Mouse (Mus musculus) hindbrain, postnatal 0 days (tissue): ENCODE measurements around the gene Arid4a. TPM values are rescaled to one million over a fixed set of nuclear protein-coding genes. Genes with fewer than 3 reads are reported as not detected.
"Not testable (repeated sequence)": the region's sequence is repeated elsewhere in the genome, so short reads cannot be mapped to it uniquely, and the experiment has no call there.

Experiments used
- ATAC-seq: fragments of 200-750 bp; cut with Nextera tagmentation; 2 replicates; pipeline ENCODE4 v1.8.0; 2017; ENCODE audit warnings: mild to moderate bottlenecking, moderate TSS enrichment, moderate library complexity
- DNase-seq: peaks from one replicate; pipeline ENCODE4 v3.0.0-alpha.2; 2015; ENCODE audit warnings: low spot score
- H3K27ac ChIP-seq: fragments of 300-500 bp; sonication (generic); 2 replicates; pipeline ENCODE4 v1.5.1; 2014; ENCODE audit warnings: mild to moderate bottlenecking
- H3K27me3 ChIP-seq: fragments of 300-500 bp; sonication (generic); 2 replicates; pipeline ENCODE4 v1.6.1; 2014; ENCODE audit warnings: low read length, mixed read lengths; ENCODE audit not compliant: insufficient read depth
- H3K36me3 ChIP-seq: fragments of 300-500 bp; sonication (generic); 2 replicates; pipeline ENCODE4 v1.6.1; 2014; ENCODE audit warnings: low read length, mixed read lengths; ENCODE audit not compliant: insufficient read depth
- H3K4me1 ChIP-seq: fragments of 300-500 bp; sonication (generic); 2 replicates; pipeline ENCODE4 v1.6.1; 2014; ENCODE audit warnings: antibody characterized with exemption, low read length, mixed read lengths; ENCODE audit not compliant: insufficient read depth
- H3K4me2 ChIP-seq: fragments of 300-500 bp; sonication (generic); 2 replicates; pipeline ENCODE4 v1.6.1; 2014; ENCODE audit warnings: low read depth, mild to moderate bottlenecking, low read length, moderate library complexity, mixed read lengths
- H3K4me3 ChIP-seq: fragments of 300-500 bp; sonication (generic); 2 replicates; pipeline ENCODE4 v1.5.1; 2014; ENCODE audit warnings: low read length
- H3K9ac ChIP-seq: fragments of 300-500 bp; sonication (generic); replicated peaks from 2 replicates; pipeline ENCODE4 v1.6.1; 2014; ENCODE audit warnings: mild to moderate bottlenecking, low read length, moderate library complexity, mixed read lengths
- H3K9me3 ChIP-seq: fragments of 300-500 bp; sonication (generic); 2 replicates; pipeline ENCODE4 v1.6.1; 2016; ENCODE audit warnings: low read length, mixed read lengths
- CTCF ChIP-seq: IDR thresholded peaks from 2 replicates; pipeline ENCODE4 v1.5.1; 2016; ENCODE audit warnings: antibody characterized with exemption, control low read depth, low read depth
- WGBS: fragments of 180-500 bp; shearing (Covaris S2); extraction: QIAGEN DNeasy Blood & Tissue Kit; methylation state at CpG from one replicate; pipeline ENCODE4 v1.1.7; 2014; 5-methylcytosine and 5-hydroxymethylcytosine counted together
- polyA plus RNA-seq: library from polyadenylated mRNA; unstranded; fragments of >200 nt; fragmentation: Nextera tagmentation; extraction: Ambion mirVana; gene quantifications from 2 replicates; pipeline ENCODE4 v1.2.1, GENCODE M21; 2015
- total RNA-seq: library from RNA; depleted of rRNA; stranded (reverse); fragments of >200 nt; gene quantifications from 2 replicates; pipeline ENCODE4 v1.2.3, GENCODE M21; 2014

Arid4a gene
- total and polyA plus RNA-seq, 2 experiments from 2014 or later: 7.1 to 32.7 TPM

DNA sequence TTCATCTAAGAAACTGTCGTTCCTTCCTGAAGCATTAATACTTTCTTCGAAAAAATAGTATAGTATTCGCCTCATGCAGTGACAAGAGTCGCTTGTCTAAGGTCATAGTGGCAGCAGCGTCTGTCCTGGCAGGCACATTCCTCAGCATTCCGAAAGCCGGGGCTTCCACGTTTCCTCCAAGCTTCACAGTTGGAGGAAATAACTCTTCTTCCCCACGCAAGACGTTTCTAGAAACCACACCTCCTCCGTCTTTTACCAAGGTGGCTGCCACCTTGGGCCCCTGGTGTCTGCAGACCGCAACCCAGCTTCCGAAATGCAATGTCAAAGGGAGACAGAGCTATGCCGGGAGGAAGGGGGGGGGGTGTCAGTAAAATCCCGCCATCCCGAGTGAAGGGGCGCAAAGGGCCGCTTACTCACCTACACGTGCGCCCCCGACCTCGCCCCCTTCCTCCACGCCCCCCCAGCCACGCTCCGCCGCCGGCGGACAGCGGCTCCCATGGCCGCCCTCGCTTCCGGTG, 886 bp upstream of the Arid4a start:
- no peak for TF ChIP-seq CTCF
- peaks cover 7% of the 10 kb centered on the region; the same call in 1 of the 2 replicates for H3K36me3 ChIP-seq
- DNase-seq (peak; percentile 53), ATAC-seq (peak; percentile 76)
- under 1% methylated on average over 32 of the region's 32 CpGs for WGBS
- H3K9ac ChIP-seq: peak overlapping the region; percentile 83
- H3K27me3 ChIP-seq: no peaks in the 10 kb centered on the region
- H3K27ac ChIP-seq: peak overlapping the region; percentile 93
- H3K4me3 ChIP-seq: peak overlapping the region; percentile 84
- H3K4me2 ChIP-seq: peak overlapping the region; percentile 81
- H3K9me3 ChIP-seq: no peaks in the 10 kb centered on the region
- no peaks in the 10 kb centered on the region for H3K4me1 ChIP-seq

DNA sequence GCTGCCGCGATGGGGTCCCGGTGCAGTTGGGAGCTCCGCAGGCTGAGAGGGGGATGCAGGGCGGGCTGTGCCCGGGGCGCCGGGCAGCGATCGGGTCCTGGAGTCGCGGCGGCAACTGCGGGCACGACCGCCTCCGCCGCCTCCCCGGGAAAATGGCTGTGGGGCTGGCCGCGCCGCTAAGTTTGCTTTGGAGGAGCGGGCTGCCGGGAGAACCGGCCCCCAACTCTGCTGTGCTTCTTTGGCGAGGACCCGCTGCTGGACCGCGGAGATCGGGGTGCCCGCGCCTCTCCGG, 367 bp downstream of the Arid4a start:
- peak overlapping the region; percentile 83 for H3K9ac ChIP-seq
- peaks cover 9% of the 10 kb centered on the region; the same call in 1 of the 2 replicates for H3K36me3 ChIP-seq
- no peaks in the 10 kb centered on the region for H3K9me3 ChIP-seq
- peak overlapping the region; percentile 89 for H3K4me3 ChIP-seq
- under 1% methylated on average over 30 of the region's 33 CpGs for WGBS
- ATAC-seq: no peak
- H3K4me1 ChIP-seq: no peaks in the 10 kb centered on the region
- H3K27ac ChIP-seq: peak overlapping the region; percentile 90
- H3K27me3 ChIP-seq: no peaks in the 10 kb centered on the region
- no peak for TF ChIP-seq CTCF
- no peak for DNase-seq
- peak overlapping the region; percentile 65 for H3K4me2 ChIP-seq

DNA sequence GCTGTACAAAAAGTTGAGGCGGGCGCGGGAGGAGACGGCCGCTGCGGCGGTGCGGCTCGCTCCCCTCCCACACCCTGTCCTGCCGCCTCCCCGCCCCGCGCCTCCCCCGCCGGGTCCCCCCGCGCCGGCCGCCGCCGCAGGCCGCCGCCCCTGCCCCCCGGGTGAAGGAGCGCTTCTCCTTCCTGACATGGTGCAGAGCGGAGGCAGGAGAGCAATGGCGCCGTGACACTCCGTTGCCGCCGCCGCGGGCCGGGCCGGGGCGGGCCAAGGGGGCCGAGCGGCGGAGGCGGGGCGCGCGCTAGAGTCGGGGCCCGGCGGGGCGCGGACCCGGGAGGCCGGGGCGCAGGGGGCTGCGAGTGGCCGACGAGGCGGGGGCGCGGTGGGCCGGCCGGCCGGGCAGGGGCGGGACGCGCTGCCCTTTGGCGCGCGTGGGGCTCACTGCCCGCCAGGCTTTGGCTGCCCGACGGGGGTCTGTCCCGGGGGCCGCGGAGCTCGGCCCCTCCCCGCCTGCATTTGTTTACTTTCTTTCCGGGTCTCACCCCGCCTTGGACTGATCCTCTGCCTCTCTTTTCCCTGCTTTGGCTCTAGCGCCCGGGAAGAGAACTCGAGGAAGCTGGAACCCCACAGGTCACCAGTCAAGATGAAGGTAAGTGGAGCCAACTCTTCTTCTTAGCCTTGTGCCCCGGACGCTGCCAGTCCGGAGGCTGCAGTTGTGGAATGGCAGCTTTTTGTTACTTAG, 882 bp downstream of the Arid4a start:
- Histone ChIP-seq H3K9me3 (no peaks in the 10 kb centered on the region), H3K27ac (peak overlapping the region; percentile 90), H3K4me3 (peak overlapping the region; percentile 89), H3K4me2 (peak overlapping the region; percentile 65), H3K27me3 (no peaks in the 10 kb centered on the region), H3K9ac (peak overlapping the region; percentile 83), H3K36me3 (peaks cover 10% of the 10 kb centered on the region; the same call in 1 of the 2 replicates), H3K4me1 (no peaks in the 10 kb centered on the region)
- no peak for ATAC-seq
- DNase-seq: peak; percentile 47
- 3% methylated on average over 37 of the region's 82 CpGs for WGBS
- TF ChIP-seq CTCF: no peak

DNA sequence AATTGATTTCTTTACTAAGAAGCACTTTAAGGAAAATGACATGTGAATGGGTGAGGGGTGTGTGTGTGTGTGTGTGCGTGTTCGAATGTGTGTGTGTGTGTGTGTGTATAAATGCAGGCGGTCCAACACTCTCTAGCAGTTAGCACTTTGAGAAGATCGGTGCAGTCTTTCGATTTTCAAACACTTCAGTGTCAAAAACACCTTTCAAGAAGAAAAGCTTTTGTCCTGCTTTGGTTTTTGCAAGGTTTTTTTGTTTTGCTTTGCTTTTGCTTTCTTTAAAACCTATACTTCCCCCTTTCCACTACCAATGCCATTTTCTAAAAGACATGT, 1.4 kb downstream of the Arid4a start:
- no peaks in the 10 kb centered on the region for H3K27me3 ChIP-seq
- H3K4me1 ChIP-seq: no peaks in the 10 kb centered on the region
- peak overlapping the region; percentile 90; the same call in 1 of the 2 replicates for H3K27ac ChIP-seq
- no peak for ATAC-seq
- no peaks in the 10 kb centered on the region for H3K9me3 ChIP-seq
- no peak for TF ChIP-seq CTCF
- peak overlapping the region; percentile 83 for H3K9ac ChIP-seq
- H3K4me2 ChIP-seq: peak overlapping the region; percentile 65
- WGBS: 7% methylated on average over 5 of the region's 5 CpGs
- H3K36me3 ChIP-seq: peaks cover 10% of the 10 kb centered on the region; the same call in 1 of the 2 replicates
- no peak for DNase-seq
- peak overlapping the region; percentile 89 for H3K4me3 ChIP-seq

GRCm38 (mm10) chr12:71017827-71018226, 2.0 kb downstream of the Arid4a start:
- Histone ChIP-seq H3K9me3 (no peaks in the 10 kb centered on the region), H3K4me2 (peak overlapping the region; percentile 65), H3K4me3 (no peak overlapping the region), H3K27ac (no peak overlapping the region), H3K4me1 (no peaks in the 10 kb centered on the region), H3K9ac (no peak overlapping the region), H3K27me3 (no peaks in the 10 kb centered on the region), H3K36me3 (peaks cover 7% of the 10 kb centered on the region; the same call in 1 of the 2 replicates)
- 81% methylated on average over 10 of the region's 10 CpGs for WGBS
- ATAC-seq (no peak), DNase-seq (no peak)
- TF ChIP-seq CTCF: no peak

GRCm38 (mm10) chr12:71019211-71019610, 3.4 kb downstream of the Arid4a start:
- WGBS: 79% methylated on average over 8 of the region's 8 CpGs
- DNase-seq: no peak
- H3K27ac ChIP-seq: no peak overlapping the region

GRCm38 (mm10) chr12:71024411-71024810, 8.6 kb downstream of the Arid4a start:
- peaks cover 40% of the 10 kb centered on the region for H3K36me3 ChIP-seq
- H3K4me3 ChIP-seq: no peak overlapping the region
- H3K4me2 ChIP-seq: no peak overlapping the region
- no peak for DNase-seq
- H3K27ac ChIP-seq: no peak overlapping the region
- H3K9me3 ChIP-seq: no peaks in the 10 kb centered on the region
- H3K4me1 ChIP-seq: no peaks in the 10 kb centered on the region
- 95% methylated on average over 10 of the region's 10 CpGs for WGBS
- H3K9ac ChIP-seq: no peak overlapping the region
- no peaks in the 10 kb centered on the region for H3K27me3 ChIP-seq
- no peak for ATAC-seq
- TF ChIP-seq CTCF: no peak

More at GRCm38 (mm10) chr12:71019211-71019610, 3.4 kb downstream of the Arid4a start:
- Histone ChIP-seq H3K4me2 (no peak overlapping the region), H3K4me1 (no peaks in the 10 kb centered on the region), H3K36me3 (peaks cover 19% of the 10 kb centered on the region; the same call in 1 of the 2 replicates), H3K9me3 (no peaks in the 10 kb centered on the region), H3K4me3 (no peak overlapping the region), H3K27me3 (no peaks in the 10 kb centered on the region), H3K9ac (no peak overlapping the region)
- TF ChIP-seq CTCF: no peak
- no peak for ATAC-seq

DNA sequence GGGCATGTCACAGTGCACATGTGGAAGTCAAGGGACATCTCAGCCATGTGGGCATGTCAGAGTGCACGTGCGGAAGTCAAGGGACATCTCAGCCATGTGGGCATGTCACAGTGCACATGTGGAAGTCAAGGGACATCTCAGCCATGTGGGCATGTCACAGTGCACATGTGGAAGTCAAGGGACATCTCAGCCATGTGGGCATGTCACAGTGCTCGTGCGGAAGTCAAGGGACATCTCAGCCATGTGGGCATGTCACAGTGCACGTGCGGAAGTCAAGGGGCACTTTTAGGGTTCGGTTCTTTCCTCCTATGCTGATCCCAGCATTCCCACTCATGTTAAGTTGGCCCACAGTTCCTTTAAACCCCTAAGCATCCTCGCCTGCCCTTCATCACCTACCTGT, 12.5 kb downstream of the Arid4a start:
- not testable (repeated sequence) for ATAC-seq, H3K9me3 ChIP-seq, H3K27me3 ChIP-seq, H3K4me2 ChIP-seq, H3K4me1 ChIP-seq, H3K9ac ChIP-seq, DNase-seq, H3K27ac ChIP-seq, H3K4me3 ChIP-seq
- peaks cover 30% of the 10 kb centered on the region for H3K36me3 ChIP-seq
- 91% methylated on average over 8 of the region's 8 CpGs for WGBS
